Mouse (Mus musculus) kidney, postnatal 4 days (tissue): Measurements from ENCODE around the gene Zfpm1.

Experiments used
- DNase-seq, 2 experiments: peaks; one replicate each; pipeline ENCODE4 v3.0.0; 2021; ENCODE audit warnings: mixed read lengths in 2 of 2

The Zfpm1 gene

DNA sequence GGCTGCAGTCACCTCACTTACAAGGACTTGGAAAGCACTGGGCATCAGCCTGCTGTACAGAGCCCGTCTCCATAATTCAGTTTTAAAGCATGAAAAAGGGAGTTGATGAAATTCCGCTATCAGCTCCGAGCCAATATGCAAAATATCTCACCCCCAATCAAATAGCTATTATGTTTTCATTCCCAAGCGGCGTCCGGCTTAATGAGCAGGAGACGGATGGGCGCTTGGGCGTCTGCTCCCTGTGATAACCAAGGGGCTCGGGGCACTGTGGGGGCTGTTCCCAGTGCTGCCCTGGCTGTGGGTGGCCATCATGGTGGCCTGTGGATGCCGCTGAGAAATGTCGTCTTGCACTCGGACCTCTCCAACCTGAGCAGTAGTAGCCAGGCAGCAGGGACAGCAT lies 19.1 kb downstream of the Zfpm1 start:
- no peak for DNase-seq

- no peak for DNase-seq
These were observed 19.9 kb downstream of the Zfpm1 start for GRCm38 (mm10) chr8:122301866-122302265.

DNA sequence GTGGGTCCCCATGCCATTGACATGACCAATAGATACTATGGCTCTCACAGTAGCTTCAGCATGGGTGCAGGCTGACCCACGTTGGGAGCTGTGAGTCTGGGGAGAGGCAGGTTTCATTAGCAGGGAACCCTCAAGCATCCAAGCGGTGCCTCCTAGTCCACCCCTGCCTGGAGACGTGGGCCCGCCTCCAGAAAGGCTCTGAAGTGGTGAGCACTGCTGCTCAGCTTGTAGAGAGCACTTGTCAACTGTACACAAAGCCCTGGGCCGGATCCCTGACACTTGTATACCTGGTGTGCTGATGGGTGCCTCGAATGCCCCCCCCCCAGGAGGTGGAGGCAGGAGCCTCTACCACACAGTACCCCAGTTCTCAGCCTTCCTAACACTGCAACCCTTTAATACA lies 21.5 kb downstream of the Zfpm1 start:
- no peak for DNase-seq

GRCm38 (mm10) chr8:122304058-122304457 lies 22.1 kb downstream of the Zfpm1 start:
- peak in 1 of 2 experiments; percentile 41 for DNase-seq

DNA sequence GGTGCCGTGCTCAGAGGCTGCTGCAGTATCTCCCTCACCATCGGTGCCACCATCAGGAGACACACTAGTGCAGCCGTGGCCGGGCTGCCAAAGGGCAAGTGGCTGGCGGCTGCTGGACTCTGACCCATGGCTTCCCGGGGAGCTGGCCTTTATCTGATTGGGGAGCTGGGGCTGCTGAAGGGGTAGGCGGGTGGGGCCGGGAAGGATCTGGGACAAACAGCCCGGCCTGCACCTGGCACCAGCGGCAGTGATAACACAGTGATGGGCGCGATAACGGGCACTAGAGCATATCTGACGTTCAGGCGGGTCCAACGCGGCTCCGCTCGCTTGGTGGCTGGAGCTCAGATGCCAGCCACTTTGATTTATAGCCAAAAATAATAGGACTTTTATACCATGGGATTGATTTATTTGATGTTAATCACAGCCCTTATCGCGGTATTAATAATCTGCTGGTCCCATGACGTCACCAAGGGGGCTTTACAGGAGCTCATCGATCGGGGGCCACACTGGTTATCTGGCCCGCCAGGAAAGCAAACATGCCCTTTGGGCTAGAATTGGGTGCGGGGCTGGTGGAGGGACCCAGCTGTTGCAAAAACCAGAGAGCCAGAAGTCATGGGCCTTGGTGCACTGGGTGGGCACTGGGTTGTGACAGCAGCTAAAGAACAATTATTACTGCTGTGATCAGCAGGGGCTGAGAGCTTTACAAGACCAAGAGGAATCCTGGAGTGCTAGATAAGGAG lies 24.9 kb downstream of the Zfpm1 start:
- peak in 1 of 2 experiments; percentile 43 for DNase-seq

- no peak for DNase-seq
These were observed 25.9 kb downstream of the Zfpm1 start for GRCm38 (mm10) chr8:122307836-122308235.

DNA sequence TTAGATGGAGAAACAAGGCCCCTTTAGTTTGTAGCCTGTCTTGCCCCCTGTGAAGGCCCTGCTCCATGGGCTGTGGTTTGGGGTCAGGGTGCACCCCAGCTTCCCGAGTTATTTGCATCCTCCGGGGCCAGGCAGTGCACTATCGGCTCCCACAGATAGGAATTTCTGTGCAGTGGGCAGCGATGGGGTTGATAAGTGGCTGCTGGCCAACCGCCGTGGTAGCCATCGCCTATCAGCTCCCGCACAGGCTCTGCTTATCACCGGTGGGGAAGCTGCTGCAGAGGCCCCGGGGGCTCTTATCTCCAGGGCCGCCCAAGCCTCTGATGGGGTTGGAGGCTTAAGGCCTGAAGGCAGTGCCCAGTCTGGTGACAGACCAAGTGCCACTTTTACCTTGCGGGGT lies 27.3 kb downstream of the Zfpm1 start:
- no peak for DNase-seq

GRCm38 (mm10) chr8:122311115-122311514 lies 29.2 kb downstream of the Zfpm1 start:
- no peak for DNase-seq

GRCm38 (mm10) chr8:122312553-122312952 lies 30.6 kb downstream of the Zfpm1 start:
- DNase-seq, result no peak

DNA sequence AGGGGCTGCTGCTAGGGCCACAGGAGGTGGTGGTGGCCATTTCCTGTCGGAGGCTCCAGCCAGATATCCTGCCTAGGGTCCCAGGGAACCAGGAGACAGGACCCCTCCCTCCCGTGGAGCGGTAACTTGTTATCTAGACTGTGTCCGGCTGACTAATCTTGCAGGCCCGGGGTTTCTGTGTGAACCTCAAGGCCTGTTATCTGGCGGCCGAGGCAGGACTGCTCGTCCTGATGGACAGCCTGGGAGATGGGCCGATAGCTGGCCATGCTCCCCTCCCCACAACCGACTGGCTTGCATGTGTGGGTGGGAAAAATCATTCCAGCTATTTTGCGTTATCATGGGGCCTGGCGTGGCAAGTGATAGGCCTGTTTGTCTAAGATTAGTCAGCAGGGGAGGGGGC lies 31.4 kb downstream of the Zfpm1 start:
- DNase-seq, result no peak

DNA sequence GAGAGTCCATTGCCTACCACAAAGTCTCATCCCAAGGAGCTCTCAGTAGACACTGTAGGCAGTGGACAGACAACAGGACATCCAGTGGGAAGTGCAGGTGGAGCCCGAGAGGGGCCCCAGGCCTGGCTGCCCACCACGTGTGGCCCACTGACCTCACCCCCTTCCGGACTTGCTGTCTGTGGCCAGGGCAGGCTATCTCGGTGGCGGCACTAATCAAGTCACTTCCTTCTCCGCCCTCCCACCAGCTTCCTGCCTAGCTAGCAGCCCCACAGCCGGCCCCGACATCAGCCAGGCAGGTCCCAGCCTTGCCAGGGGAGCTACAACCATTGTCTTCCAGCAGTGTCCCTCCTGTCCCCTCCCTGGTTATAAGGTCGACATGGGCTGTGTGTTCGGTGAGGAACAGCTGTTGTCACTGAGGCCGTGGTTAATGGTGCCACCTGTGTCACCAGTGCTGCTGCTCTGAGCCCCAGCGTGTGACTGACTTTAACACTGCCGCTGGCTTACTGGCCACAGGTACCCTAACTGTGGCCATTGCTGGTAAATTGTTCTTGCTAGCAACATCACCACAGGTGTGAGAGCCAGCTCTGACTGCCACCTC lies 33.1 kb downstream of the Zfpm1 start:
- peak; percentile 54 to 71 for DNase-seq

- no peak for DNase-seq
These were observed 34.5 kb downstream of the Zfpm1 start for GRCm38 (mm10) chr8:122316402-122316801.

- DNase-seq, result no peak
These were observed 36.1 kb downstream of the Zfpm1 start for GRCm38 (mm10) chr8:122317918-122318475.

DNA sequence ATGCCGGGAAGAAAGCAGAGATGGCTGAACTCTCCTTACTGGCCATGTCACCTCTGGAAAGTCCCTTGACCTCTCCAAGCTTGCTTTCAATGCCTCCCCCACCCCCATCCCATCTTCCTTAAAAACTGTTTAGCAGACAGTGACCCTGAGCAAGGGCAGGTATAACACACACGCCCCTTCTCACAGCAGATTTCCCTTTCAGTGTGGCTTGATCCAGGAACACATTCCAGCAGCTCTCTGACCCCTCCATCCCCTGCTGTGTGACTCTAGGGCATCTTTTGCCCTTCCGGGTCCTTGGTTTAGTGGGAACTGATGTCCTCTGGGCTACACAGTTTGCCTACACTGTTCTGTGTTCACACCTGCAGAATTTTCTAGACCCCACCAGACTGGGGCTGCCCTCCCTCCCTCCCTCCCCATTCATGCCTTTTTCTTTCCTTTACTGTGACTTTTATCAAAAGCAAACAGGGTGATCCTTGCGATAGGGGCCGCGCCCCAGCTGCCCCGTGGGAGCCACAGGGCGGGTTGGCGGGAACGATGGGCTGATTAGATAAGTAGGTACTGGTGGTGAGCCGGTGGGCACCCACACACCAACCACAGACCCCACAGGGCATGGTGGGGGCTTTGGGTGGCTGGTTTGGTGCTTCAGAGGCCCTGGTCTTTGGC lies 37.2 kb downstream of the Zfpm1 start:
- no peak for DNase-seq

DNA sequence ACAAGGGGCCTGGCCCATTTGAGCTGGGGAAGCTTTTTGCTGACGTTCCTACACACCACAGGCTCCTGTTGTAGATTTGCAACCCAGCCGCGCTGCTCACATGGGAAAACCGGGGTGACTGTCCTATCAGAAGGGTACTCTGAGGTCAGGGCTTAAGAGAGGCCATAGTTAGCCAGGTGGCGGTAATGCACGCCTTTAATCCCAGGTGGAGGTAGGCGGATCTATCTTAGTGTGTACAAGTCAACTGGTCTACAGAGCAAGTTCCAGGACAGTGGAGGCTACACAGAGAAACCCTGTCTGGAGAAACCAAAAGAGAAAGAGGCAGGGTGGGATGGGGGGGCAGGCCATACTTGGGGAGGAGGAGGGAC lies 37.8 kb downstream of the Zfpm1 start:
- DNase-seq, result no peak

DNA sequence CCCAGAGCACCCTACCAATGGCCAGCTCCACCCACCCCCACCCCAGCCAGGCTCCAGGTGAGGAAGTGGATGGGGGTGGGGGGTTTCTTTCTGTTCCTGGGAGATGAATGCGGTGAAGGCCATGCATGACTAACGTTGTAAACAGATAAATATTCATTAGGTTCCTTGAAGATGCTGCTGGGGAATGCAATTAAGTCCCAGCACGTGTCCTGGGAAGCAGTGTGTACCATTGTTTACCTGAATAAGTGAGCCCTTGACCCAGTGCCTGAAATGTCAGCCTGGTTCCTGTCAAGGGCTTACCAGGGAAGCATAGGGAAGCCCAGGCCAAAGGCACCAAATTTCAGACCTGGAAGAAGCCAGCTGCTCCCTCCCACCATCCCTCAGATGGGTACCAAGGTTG lies 38.6 kb downstream of the Zfpm1 start:
- DNase-seq, result no peak

DNA sequence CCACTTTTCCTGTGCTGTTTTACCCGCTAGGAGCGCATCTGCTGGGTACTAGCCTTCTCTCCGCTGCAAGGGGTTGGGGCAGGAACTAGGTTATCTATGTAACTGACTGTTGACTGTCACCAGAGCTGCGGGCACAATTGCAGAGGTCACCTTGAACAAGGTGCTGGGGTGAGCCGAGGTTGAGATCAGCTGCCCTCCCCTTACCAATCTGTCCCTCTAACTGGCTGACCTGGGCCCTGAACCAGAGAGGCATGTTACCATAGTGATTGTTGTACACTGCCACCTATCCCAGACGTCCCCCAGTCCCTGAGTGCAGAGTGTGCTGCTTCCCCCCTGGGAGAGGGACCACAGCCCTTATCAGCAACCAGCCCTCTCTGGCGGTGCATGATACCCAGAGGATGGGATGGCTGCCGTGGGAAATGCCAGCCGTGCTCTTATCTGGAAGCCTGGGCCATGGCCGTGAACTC lies 39.5 kb downstream of the Zfpm1 start:
- DNase-seq, result no peak

DNA sequence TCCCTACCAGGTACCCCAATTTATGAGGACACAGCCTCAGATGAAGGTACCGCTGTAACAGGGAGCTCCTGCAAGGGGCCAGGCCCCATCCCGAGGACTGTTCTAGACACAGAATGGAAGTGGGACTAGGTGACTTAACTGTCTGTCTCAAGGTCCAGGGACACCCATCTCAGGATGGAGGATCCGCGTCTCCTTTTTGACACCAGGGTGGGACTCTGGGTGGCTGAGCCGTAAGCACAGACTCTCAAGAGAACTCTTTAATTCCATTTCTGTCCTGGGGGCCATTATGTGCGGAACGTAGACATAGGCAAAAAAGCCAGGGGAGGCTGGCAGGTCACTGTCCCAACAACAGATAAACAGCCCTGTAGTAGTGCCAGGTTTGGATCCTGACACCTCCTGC lies 40.2 kb downstream of the Zfpm1 start:
- no peak for DNase-seq

- DNase-seq, result peak in 1 of 2 experiments; percentile 22
These were observed 40.9 kb downstream of the Zfpm1 start for GRCm38 (mm10) chr8:122322792-122323191.

DNA sequence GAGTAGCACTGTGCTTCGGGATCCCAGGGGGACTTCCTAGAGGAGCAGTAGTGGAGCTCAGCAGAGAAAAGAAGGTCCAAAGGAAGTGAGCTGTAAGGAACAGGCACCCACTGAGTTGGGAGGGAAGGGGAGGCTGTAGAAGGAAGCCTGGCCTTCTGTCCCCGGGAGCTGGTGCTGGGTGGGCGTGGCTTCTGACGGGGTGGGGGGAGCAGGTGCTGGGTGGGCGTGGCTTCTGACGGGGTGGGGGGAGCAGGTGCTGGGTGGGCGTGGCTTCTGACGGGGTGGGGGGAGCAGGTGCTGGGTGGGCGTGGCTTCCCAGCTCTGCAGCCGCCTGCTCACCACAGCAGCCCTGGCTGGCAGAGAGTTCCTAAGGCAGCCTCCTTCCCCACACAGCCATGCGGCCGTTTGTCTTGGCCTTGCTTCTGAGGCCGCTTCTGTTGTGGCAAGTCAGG lies 42.0 kb downstream of the Zfpm1 start:
- peak; percentile 66 to 76 for DNase-seq

DNA sequence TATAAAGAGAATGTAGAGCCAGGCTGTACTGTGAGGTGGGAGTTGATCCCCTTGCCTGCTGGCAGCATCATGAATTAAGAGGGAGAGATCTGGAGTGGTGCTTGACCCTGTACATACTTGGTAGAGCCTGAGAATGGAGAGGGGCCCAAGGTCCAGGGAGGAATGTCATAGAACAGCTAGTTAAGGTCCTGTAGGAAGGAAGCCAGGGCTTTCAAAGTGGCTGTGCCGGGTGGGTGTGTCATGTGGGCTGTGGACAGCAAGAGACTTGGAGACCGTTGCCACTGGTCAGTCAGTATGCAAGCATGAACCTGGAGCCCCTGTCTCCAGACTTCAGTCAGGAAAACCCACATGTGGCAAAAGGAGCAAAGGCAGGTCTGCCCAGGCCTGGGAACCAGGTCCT lies 43.3 kb downstream of the Zfpm1 start:
- no peak for DNase-seq

DNA sequence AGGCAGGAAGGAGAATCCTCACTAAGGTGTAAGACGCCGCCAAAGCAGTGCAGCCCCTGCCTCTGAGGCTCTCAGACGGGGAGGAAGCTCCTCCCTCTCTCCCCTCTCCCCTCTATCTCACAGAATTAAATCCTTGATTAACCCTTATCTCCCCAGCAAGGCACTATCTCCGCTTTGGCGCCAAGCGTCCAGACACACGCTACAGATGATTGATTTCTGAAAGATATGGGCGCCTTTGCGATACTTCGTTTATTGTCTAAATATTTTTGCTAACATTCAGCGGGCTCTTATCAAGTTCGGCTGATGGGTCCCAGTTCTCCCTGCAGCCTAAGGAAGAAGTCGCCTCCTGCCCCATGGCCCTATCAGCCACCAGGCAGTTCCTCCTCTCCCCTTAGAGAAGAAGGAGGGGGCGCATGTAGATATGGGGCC lies 44.2 kb downstream of the Zfpm1 start:
- DNase-seq, result no peak

- no peak for DNase-seq
These were observed 47.1 kb downstream of the Zfpm1 start for GRCm38 (mm10) chr8:122329072-122329471.
